Mouse (Mus musculus): ENCODE data around the gene Neurl3. TPM values are rescaled to one million over a fixed set of nuclear protein-coding genes. Genes with fewer than 3 reads are reported as not detected.

Neurl3 gene
- total and polyA plus RNA-seq, 3 experiments, result 2.2 to 5.8 (median 3.0) TPM

- DNase-seq, result no peak
- intact Hi-C loops (cut with DNase I), result no loop called here
- no peak overlapping the region for H3K4me3 ChIP-seq
- H3K79me2 ChIP-seq (replicated peaks; ENCODE audit: control insufficient read depth, insufficient read depth, low read length), result no peaks in the 10 kb centered on the region
- H3K9ac ChIP-seq (ENCODE audit: low read depth, low read length), result no peak overlapping the region
- no peaks in the 10 kb centered on the region for H3K27me3 ChIP-seq (ENCODE audit: control insufficient read depth, insufficient read depth, low read length)
- peaks cover 5% of the 10 kb centered on the region for H3K4me1 ChIP-seq (ENCODE audit: control insufficient read depth, insufficient read depth, low read length)
- WGBS, result 72% methylated on average over 2 of the region's 2 CpGs
- TF ChIP-seq POLR2A (IDR thresholded peaks at IDR 0.05; ENCODE audit: insufficient read depth, low read depth, low read length) (no peak), CTCF (IDR thresholded peaks at IDR 0.05) (no peak), EP300 (IDR thresholded peaks at IDR 0.05; ENCODE audit: insufficient read depth, low read depth, low read length) (no peak)
- H3K27ac ChIP-seq, result no peak overlapping the region
- no peaks in the 10 kb centered on the region for H3K36me3 ChIP-seq (ENCODE audit: control insufficient read depth, insufficient read depth, low read length)
Measured at GRCm38 (mm10) chr1:36259281-36259680, 15.2 kb downstream of the Neurl3 start.

DNA sequence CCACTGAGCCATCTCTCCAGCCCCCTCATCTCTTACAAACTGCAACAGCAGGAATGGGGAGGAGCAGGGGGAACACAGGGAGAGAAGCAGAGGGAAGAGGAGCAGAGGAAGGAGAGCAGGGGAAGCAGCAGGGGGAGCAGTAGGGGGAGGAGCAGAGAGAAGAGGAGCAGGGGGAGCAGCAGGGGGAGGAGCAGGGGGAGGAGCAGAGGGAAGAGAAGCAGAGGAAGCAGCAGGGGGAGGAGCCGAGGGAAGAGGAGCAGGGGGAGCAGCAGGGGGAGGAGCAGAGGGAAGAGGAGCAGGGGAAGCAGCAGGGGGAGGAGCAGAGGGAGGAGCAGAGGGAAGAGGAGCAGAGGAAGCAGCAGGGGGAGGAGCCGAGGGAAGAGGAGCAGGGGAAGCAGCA lies 15.8 kb downstream of the Neurl3 start:
- H3K27me3 ChIP-seq (ENCODE audit: control insufficient read depth, insufficient read depth, low read length), result no peaks in the 10 kb centered on the region
- H3K27ac ChIP-seq, result no peak overlapping the region
- no peak for TF ChIP-seq POLR2A (IDR thresholded peaks at IDR 0.05; ENCODE audit: insufficient read depth, low read depth, low read length)
- TF ChIP-seq EP300 (IDR thresholded peaks at IDR 0.05; ENCODE audit: insufficient read depth, low read depth, low read length), result no peak
- no peak for TF ChIP-seq CTCF (IDR thresholded peaks at IDR 0.05)
- DNase-seq, result no peak
- intact Hi-C loops (cut with DNase I), result no loop called here
- H3K9ac ChIP-seq (ENCODE audit: low read depth, low read length), result no peak overlapping the region
- H3K36me3 ChIP-seq (ENCODE audit: control insufficient read depth, insufficient read depth, low read length), result no peaks in the 10 kb centered on the region
- 47% methylated on average over 2 of the region's 2 CpGs for WGBS
- H3K4me3 ChIP-seq, result no peak overlapping the region
- H3K79me2 ChIP-seq (replicated peaks; ENCODE audit: control insufficient read depth, insufficient read depth, low read length), result no peaks in the 10 kb centered on the region
- peaks cover 5% of the 10 kb centered on the region for H3K4me1 ChIP-seq (ENCODE audit: control insufficient read depth, insufficient read depth, low read length)

DNA sequence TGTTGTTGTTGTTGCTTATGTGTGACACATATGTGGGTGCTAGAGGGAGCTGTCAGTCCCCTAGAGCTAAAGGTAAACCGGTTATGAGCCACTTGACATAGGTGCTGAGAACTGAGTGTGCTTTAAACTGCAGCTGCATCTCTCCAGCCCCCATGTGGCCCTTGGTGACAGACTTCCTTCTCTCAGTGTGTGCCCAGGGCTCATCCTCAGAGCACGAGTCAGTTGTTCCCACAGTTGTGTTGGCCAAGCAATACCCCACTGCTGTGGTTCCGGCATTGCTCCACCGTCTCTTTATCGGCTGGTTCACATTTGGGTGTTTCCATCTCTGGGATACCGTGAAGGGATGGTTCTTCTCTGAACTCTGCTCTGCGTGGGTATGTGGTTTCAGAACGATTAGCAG lies 17.2 kb downstream of the Neurl3 start:
- DNase-seq, result no peak
- intact Hi-C loops (cut with DNase I), result no loop called here
- Histone ChIP-seq H3K27me3 (ENCODE audit: control insufficient read depth, insufficient read depth, low read length) (no peaks in the 10 kb centered on the region), H3K36me3 (ENCODE audit: control insufficient read depth, insufficient read depth, low read length) (no peaks in the 10 kb centered on the region), H3K27ac (no peak overlapping the region), H3K79me2 (replicated peaks; ENCODE audit: control insufficient read depth, insufficient read depth, low read length) (no peaks in the 10 kb centered on the region), H3K4me3 (no peak overlapping the region), H3K4me1 (ENCODE audit: control insufficient read depth, insufficient read depth, low read length) (peaks cover 6% of the 10 kb centered on the region), H3K9ac (ENCODE audit: low read depth, low read length) (no peak overlapping the region)
- 84% methylated on average over 8 of the region's 8 CpGs for WGBS
- TF ChIP-seq EP300 (IDR thresholded peaks at IDR 0.05; ENCODE audit: insufficient read depth, low read depth, low read length) (no peak), POLR2A (IDR thresholded peaks at IDR 0.05; ENCODE audit: insufficient read depth, low read depth, low read length) (no peak), CTCF (IDR thresholded peaks at IDR 0.05) (no peak)

DNA sequence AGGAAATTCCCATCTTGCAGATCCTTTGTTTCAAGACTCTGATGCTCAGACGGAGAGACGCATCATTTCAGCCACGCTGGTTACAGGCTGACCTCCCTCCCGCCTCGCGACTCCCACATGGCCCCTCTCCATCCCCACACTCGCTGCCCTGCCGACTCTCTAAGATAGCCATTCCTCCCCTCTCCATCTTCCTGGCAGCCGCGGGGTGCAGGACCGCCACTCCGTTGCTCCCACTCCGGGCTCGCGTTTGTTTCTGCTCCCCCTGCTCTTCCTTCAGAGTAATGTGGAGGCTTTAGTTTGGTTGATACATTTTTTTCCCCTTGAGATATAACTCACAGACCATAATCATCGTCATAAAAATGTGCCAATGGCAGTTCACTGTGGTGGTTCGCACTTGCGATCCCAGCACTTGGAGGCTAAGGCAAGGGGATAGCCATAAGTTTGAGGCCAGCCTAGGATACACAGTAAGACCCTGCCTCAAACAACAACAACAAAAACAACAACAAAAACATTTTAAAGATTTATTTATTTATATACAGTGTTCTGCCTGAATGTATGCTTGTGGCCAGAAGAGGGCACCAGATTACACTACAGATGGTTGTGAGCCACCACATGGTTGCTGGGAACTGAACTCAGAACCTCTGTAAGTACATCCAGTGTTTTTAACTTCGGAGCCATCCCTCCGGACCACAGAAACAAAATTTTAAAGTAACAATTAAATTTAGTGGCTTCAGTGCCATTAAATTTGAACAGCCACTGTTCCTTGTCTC lies 18.4 kb downstream of the Neurl3 start:
- TF ChIP-seq CTCF (IDR thresholded peaks at IDR 0.05) (peak; percentile 72), POLR2A (IDR thresholded peaks at IDR 0.05; ENCODE audit: insufficient read depth, low read depth, low read length) (no peak), EP300 (IDR thresholded peaks at IDR 0.05; ENCODE audit: insufficient read depth, low read depth, low read length) (no peak)
- Histone ChIP-seq H3K27me3 (ENCODE audit: control insufficient read depth, insufficient read depth, low read length) (no peaks in the 10 kb centered on the region), H3K4me3 (peak overlapping the region; percentile 16; the same call in 1 of the 2 replicates), H3K27ac (peak overlapping the region; percentile 10), H3K79me2 (replicated peaks; ENCODE audit: control insufficient read depth, insufficient read depth, low read length) (no peaks in the 10 kb centered on the region), H3K9ac (ENCODE audit: low read depth, low read length) (peak overlapping the region; percentile 26), H3K4me1 (ENCODE audit: control insufficient read depth, insufficient read depth, low read length) (peaks cover 6% of the 10 kb centered on the region), H3K36me3 (ENCODE audit: control insufficient read depth, insufficient read depth, low read length) (no peaks in the 10 kb centered on the region)
- WGBS, result 32% methylated on average over 20 of the region's 20 CpGs
- intact Hi-C loops (cut with DNase I), result loop anchor here (1.0 to 2.0 kb wide), 3 partner anchors 17 to 111 kb away; no protein-coding TSS in a partner anchor
- no peak for DNase-seq

DNA sequence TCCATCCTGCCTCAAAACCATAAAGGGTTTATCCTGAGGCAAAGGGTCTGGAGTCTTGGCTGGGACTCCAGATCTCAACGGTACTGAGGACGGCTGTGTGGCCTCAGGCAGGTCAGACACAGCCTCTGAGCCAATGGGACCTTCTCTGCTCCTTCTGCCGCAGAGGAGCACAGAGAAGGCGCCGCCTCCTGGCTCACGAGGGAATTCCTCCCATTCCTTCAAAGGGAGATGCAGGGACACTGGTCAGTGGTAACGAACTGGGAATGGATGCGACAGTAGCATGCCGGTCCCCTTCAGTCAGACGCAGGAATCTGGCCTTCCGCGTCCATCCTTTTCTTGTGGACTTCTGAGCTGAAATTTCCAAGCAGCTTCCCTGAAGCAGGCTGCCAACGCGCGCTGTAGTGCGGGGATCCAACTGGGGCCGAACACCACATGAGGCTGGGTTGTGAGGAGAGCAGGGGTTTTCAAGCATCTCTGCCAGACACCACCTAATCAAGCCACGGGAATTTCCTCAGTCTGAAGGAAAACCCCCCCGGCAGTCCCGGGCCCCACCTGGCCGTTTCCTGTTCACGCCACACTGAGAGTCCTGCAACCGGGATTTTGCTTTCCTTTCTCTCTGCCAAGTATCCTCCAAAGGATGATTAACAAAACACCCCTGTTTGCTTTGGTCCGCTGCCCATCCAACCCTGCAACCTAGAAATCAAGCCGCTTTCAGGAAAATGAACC lies 19.7 kb downstream of the Neurl3 start:
- Histone ChIP-seq H3K27me3 (ENCODE audit: control insufficient read depth, insufficient read depth, low read length) (no peaks in the 10 kb centered on the region), H3K9ac (ENCODE audit: low read depth, low read length) (peak overlapping the region; percentile 44), H3K4me3 (no peak overlapping the region), H3K79me2 (replicated peaks; ENCODE audit: control insufficient read depth, insufficient read depth, low read length) (no peaks in the 10 kb centered on the region), H3K4me1 (ENCODE audit: control insufficient read depth, insufficient read depth, low read length) (peaks cover 6% of the 10 kb centered on the region), H3K36me3 (ENCODE audit: control insufficient read depth, insufficient read depth, low read length) (no peaks in the 10 kb centered on the region), H3K27ac (peak overlapping the region; percentile 26)
- peak; percentile 57 to 59 for DNase-seq
- no peak; the same call in 1 of the 2 replicates for TF ChIP-seq POLR2A (IDR thresholded peaks at IDR 0.05; ENCODE audit: insufficient read depth, low read depth, low read length)
- peak; percentile 76 for TF ChIP-seq CTCF (IDR thresholded peaks at IDR 0.05)
- TF ChIP-seq EP300 (IDR thresholded peaks at IDR 0.05; ENCODE audit: insufficient read depth, low read depth, low read length), result peak; percentile 48; the same call in 1 of the 2 replicates
- WGBS, result 9% methylated on average over 25 of the region's 25 CpGs
- intact Hi-C loops (cut with DNase I), result loop anchor here (2.0 kb wide), 1 partner anchor 110 kb away; no protein-coding TSS in a partner anchor
